Mouse (Mus musculus) erythroblast, embryonic 14.5 days (primary cell): ENCODE measurements around the gene Dab1. TPM values are rescaled to one million over a fixed set of nuclear protein-coding genes. Genes with fewer than 3 reads are reported as not detected.

Experiments
- H3K27me3 ChIP-seq: 2 replicates; pipeline ENCODE4 v1.6.1; 2012; ENCODE audit warnings: inconsistent platforms; ENCODE audit not compliant: control insufficient read depth
- H3K36me3 ChIP-seq: 2 replicates; pipeline ENCODE4 v1.6.1; 2012; ENCODE audit warnings: mild to moderate bottlenecking, inconsistent platforms; ENCODE audit not compliant: control insufficient read depth
- H3K4me1 ChIP-seq: 2 replicates; pipeline ENCODE4 v1.6.1; 2012; ENCODE audit warnings: inconsistent platforms; ENCODE audit not compliant: control insufficient read depth
- H3K4me3 ChIP-seq: replicated peaks from 2 replicates; pipeline ENCODE3; 2012; ENCODE audit warnings: moderate library complexity, mild to moderate bottlenecking, inconsistent platforms
- H3K9me3 ChIP-seq: 2 replicates; pipeline ENCODE4 v1.6.1; 2012; ENCODE audit warnings: low read length, inconsistent platforms, mixed read lengths; ENCODE audit not compliant: control insufficient read depth
- GATA1 ChIP-seq: IDR thresholded peaks from 2 replicates; pipeline ENCODE4 v1.6.1; 2012; ENCODE audit warnings: low read length, inconsistent platforms, mixed read lengths
- TAL1 ChIP-seq: IDR thresholded peaks from 3 replicates; pipeline ENCODE4 v1.6.1; 2012; ENCODE audit warnings: low read length, inconsistent platforms, mixed read lengths
- polyA plus RNA-seq: library from polyadenylated mRNA; stranded (reverse); fragments of >175 nt; gene quantifications from 2 replicates; pipeline ENCODE4 v1.2.3, GENCODE M21; 2012

Dab1 gene
- polyA plus RNA-seq, 1 experiment, result not detected

DNA sequence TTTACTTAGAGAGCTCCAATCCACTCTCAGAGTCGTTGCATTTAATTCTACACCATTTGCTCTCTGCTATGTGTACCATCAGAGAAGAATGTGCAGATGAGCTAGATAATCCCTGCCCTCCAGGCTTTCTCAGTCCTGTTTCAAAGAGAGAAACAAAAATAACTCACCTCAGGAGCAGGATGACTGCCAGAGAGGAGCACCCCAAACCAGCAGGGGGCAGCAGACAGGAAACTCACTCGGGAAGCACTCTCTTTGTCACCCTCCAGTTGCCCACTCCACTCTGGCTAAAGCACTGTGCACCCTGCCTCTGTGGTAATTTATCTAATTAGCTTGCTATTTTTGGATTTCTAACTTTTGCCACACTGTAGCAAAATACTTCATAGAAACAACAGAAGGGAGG is 589.9 kb downstream of the Dab1 start:
- Histone ChIP-seq H3K27me3 (no peaks in the 10 kb centered on the region), H3K4me1 (no peaks in the 10 kb centered on the region), H3K36me3 (no peaks in the 10 kb centered on the region), H3K4me3 (no peak overlapping the region), H3K9me3 (peaks cover 3% of the 10 kb centered on the region; the same call in 1 of the 2 replicates)
- TF ChIP-seq GATA1 (no peak), TAL1 (no peak)

DNA sequence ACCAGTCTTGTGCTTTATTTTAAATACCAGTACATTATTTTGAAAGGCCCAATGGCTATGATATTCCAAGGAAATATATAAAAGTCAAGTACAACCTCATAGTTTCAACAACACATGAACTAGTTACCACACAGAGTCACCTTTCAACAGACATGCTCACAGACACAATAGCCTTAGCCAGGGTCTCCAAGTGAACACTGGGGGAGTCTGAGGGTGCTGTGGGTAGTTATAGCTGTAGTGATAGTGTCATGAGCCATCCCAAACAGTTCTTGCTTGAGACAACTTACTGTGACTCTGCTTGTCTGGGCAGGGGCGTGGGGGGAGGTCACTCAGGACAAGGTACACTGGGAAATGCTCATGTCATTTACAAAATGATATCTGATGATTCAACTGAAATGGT is 591.6 kb downstream of the Dab1 start:
- no peak for TF ChIP-seq TAL1
- TF ChIP-seq GATA1, result no peak
- H3K36me3 ChIP-seq, result no peaks in the 10 kb centered on the region

GRCm38 (mm10) chr4:104211531-104212455 is 592.6 kb downstream of the Dab1 start:
- Histone ChIP-seq H3K4me1 (no peaks in the 10 kb centered on the region), H3K36me3 (no peaks in the 10 kb centered on the region), H3K27me3 (no peaks in the 10 kb centered on the region), H3K9me3 (peaks cover 3% of the 10 kb centered on the region; the same call in 1 of the 2 replicates), H3K4me3 (no peak overlapping the region)
- TF ChIP-seq GATA1, result no peak
- TF ChIP-seq TAL1, result no peak

More for the DNA sequence above, 591.6 kb downstream of the Dab1 start:
- no peaks in the 10 kb centered on the region for H3K27me3 ChIP-seq
- H3K4me3 ChIP-seq, result no peak overlapping the region
- H3K4me1 ChIP-seq, result no peaks in the 10 kb centered on the region
- peaks cover 3% of the 10 kb centered on the region; the same call in 1 of the 2 replicates for H3K9me3 ChIP-seq

GRCm38 (mm10) chr4:104214724-104215123 is 595.6 kb downstream of the Dab1 start:
- peaks cover 3% of the 10 kb centered on the region; the same call in 1 of the 2 replicates for H3K9me3 ChIP-seq
- H3K27me3 ChIP-seq, result no peaks in the 10 kb centered on the region
- TF ChIP-seq GATA1, result no peak
- no peak for TF ChIP-seq TAL1
- no peaks in the 10 kb centered on the region for H3K4me1 ChIP-seq
- no peak overlapping the region for H3K4me3 ChIP-seq
- H3K36me3 ChIP-seq, result no peaks in the 10 kb centered on the region

DNA sequence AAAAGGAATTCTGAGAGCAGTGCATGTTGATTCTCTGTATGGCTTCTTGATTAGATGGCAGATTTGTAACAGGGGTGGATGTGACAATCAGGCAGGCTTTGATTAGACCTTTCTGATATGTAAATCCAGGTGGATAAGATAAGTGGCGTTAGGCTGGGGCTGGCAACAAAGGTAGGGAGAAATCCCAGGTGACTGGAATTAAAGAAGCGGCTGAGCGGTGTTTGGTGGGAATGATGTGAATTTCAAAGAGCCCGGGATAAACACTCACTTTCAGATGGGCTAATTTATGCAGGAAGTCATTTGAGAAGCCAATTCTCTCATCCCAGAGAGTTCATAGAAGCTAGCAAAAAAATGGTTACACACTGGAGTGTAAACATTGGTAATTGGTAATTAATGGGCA is 598.2 kb downstream of the Dab1 start:
- H3K27me3 ChIP-seq, result no peaks in the 10 kb centered on the region
- TF ChIP-seq GATA1, result no peak
- no peak for TF ChIP-seq TAL1
- H3K4me3 ChIP-seq, result no peak overlapping the region
- no peaks in the 10 kb centered on the region for H3K4me1 ChIP-seq
- H3K36me3 ChIP-seq, result no peaks in the 10 kb centered on the region
- no peaks in the 10 kb centered on the region for H3K9me3 ChIP-seq

GRCm38 (mm10) chr4:104218765-104219164 is 599.6 kb downstream of the Dab1 start:
- no peaks in the 10 kb centered on the region for H3K27me3 ChIP-seq
- H3K9me3 ChIP-seq, result no peaks in the 10 kb centered on the region
- no peaks in the 10 kb centered on the region for H3K36me3 ChIP-seq
- no peak overlapping the region for H3K4me3 ChIP-seq
- TF ChIP-seq GATA1 (no peak), TAL1 (no peak)
- no peaks in the 10 kb centered on the region for H3K4me1 ChIP-seq

DNA sequence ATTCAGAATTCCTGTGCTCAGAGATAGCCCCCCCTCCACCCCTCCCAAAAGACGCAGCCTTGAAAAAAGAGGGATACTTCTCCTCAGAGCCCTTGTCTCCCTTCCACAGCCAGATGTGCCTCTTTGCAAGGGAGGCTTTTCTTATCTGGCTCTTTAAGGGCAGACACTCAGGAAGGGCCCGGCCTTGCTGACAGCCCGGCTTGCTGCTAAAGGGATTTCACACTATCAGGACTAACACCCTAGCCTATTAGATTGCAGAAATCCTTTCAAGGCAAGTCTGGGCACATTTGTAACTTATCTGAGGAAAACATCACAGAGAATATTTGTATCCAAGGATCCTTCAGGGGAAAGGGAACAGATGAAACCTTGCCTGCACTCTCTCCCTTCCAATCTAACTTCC is 600.9 kb downstream of the Dab1 start:
- Histone ChIP-seq H3K4me1 (no peaks in the 10 kb centered on the region), H3K9me3 (no peaks in the 10 kb centered on the region), H3K27me3 (no peaks in the 10 kb centered on the region), H3K36me3 (no peaks in the 10 kb centered on the region), H3K4me3 (no peak overlapping the region)
- TF ChIP-seq GATA1 (no peak), TAL1 (no peak)

DNA sequence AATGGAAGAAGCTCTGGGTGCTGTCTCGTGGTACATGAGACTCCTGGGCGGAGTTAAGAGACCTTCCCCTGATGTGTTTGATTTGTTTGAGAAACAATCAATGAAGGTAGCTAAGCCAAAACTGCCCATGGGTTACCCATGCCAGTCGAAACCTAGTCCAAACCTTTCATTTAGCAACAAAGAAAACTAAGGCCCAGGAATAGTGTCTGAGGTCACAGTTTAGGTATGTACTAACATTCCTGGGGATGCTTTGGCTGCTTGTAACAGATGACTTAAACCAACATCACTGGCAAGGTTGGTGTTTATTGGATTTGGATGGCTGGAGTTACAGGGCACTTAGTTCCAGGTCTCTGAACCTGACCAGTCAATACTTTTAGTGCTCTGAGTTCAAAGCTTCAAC is 610.1 kb downstream of the Dab1 start:
- H3K9me3 ChIP-seq, result peaks cover 4% of the 10 kb centered on the region
- no peaks in the 10 kb centered on the region for H3K4me1 ChIP-seq
- TF ChIP-seq TAL1, result no peak
- no peak for TF ChIP-seq GATA1
- no peak overlapping the region for H3K4me3 ChIP-seq
- H3K36me3 ChIP-seq, result no peaks in the 10 kb centered on the region
- H3K27me3 ChIP-seq, result no peaks in the 10 kb centered on the region

DNA sequence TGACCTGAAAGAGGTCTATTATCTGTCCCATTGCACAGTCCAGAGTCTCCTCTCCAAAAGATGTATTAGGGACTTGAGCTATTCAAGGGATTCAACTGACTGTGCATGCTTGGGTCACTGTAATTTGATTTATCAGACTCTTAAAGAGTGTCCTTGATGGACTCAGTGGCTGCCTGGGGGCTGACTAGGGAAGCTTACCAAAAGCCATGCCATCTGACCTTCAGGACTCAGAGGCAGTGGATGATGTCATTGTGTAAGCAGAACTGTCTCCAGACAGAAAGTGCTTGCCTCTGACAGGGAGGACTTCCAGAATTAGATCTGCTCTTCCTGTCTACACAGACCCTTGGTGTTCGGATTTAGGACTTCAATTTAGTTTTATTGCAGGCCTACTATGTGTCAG is 627.3 kb downstream of the Dab1 start:
- Histone ChIP-seq H3K27me3 (no peaks in the 10 kb centered on the region), H3K36me3 (no peaks in the 10 kb centered on the region), H3K9me3 (peaks cover 4% of the 10 kb centered on the region; the same call in 1 of the 2 replicates), H3K4me3 (no peak overlapping the region), H3K4me1 (no peaks in the 10 kb centered on the region)
- TF ChIP-seq GATA1 (no peak), TAL1 (no peak)

DNA sequence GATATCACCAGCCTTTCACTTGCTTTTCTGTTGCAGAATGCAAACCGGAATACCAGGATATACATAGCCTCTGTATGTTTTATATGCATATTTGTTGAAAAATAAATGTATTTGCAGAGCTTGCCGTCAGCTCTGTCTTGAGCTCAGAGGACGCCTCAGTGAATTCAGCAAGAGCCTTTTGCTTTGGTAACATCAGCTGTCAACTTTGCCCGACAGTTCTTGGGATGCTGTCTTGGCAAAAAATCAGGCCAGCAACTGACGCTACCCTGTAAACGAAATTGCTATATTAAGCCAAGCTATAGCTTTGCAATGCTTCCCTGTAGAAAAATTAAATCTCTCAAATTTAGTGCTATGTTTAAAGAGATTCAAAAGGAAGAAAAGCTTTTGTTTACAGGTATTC is 630.3 kb downstream of the Dab1 start:
- Histone ChIP-seq H3K36me3 (no peaks in the 10 kb centered on the region), H3K4me3 (no peak overlapping the region), H3K9me3 (peaks cover 4% of the 10 kb centered on the region; the same call in 1 of the 2 replicates), H3K4me1 (no peaks in the 10 kb centered on the region), H3K27me3 (no peaks in the 10 kb centered on the region)
- TF ChIP-seq TAL1, result no peak
- no peak for TF ChIP-seq GATA1
